Mouse (Mus musculus): ENCODE results near the gene Slc30a7. TPM values are rescaled to one million over a fixed set of nuclear protein-coding genes. Genes with fewer than 3 reads are reported as not detected.

Slc30a7 gene
- 7.3 TPM for polyA plus RNA-seq (2014; fragmentation: Illumina TruSeq; extraction: RNeasy Lipid Tissue Mini Kit (QIAGEN cat#74804); ENCODE audit: low read depth, low replicate concordance)

DNA sequence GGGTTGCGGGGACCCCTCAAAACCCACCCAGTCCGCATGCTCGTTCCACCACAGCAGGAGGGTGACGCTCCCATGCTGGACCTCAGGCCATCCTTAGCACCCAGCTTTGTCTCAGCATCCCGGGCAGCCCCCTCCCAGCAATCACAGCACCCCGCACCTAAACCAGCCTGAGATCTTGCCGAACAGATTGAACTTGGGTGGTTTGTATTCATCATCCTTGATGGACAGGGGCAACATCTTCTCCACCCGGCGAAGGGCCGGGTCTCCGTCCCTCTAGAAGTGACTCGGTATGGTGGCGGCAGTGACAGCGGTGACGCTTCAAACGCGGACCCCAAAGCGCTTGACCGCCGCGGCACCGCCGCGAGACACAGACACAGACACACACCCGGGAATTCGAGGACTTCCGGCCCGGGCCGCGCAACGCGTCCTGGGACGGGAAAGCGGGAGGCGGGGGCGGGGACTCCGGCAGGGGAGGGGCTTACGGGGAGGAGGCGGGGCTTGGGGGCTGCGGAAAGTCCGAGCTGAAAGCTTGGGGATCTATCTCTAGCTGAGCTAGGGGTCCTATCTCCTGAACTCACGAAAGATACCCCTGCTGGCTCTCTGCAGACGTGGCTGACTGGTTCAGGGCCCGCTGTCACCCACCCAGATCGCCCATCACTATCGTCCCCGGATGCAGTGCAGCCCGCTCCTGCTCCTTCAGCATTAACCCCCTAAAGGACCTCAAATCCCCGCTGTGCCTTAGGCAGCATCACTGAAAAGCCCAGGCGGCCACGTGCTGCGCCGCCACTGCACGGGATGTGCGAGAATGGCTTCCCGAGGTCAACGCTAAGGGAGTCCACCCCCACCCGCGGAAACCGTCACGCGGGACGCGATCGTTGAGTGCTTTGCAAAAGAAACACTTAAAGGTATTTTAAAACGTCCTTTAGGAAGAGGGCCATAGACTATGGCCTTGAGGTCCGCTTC lies at the start of gene Slc30a7, which contains the start of gene Extl2:
Gene Slc30a7 (minus strand): TSS at position 429 of the 963 bp plus-strand sequence.
Gene Extl2 (plus strand): TSS at position 485 of the 963 bp plus-strand sequence.

Other genes starting within 250 kb of the Slc30a7 start
- gene Dph5, start 119.6 kb downstream of the Slc30a7 start, polyA plus RNA-seq (2014; fragmentation: Illumina TruSeq; extraction: RNeasy Lipid Tissue Mini Kit (QIAGEN cat#74804); ENCODE audit: low read depth, low replicate concordance) = 9.1 TPM
- gene Extl2, start 56 bp upstream of the Slc30a7 start, polyA plus RNA-seq (2014; fragmentation: Illumina TruSeq; extraction: RNeasy Lipid Tissue Mini Kit (QIAGEN cat#74804); ENCODE audit: low read depth, low replicate concordance) = 10.4 TPM
- 17.9 TPM for gene Vcam1, start 122.3 kb upstream of the Slc30a7 start, polyA plus RNA-seq (2014; fragmentation: Illumina TruSeq; extraction: RNeasy Lipid Tissue Mini Kit (QIAGEN cat#74804); ENCODE audit: low read depth, low replicate concordance)
- gene Gpr88, start 246.1 kb upstream of the Slc30a7 start, polyA plus RNA-seq (2014; fragmentation: Illumina TruSeq; extraction: RNeasy Lipid Tissue Mini Kit (QIAGEN cat#74804); ENCODE audit: low read depth, low replicate concordance) = not detected